Mouse (Mus musculus) thymus, adult 2 months (tissue): ENCODE measurements around the gene Vsig10l. TPM values are rescaled to one million over a fixed set of nuclear protein-coding genes. Genes with fewer than 3 reads are reported as not detected.

ENCODE experiments used
- DNase-seq: peaks from one replicate; pipeline ENCODE4 v3.0.0; 2021
- H3K27ac ChIP-seq: fragments of 200-500 bp; 2 replicates; pipeline ENCODE4 v1.5.1; 2012; ENCODE audit warnings: low read length, control low read depth; ENCODE audit not compliant: control insufficient read depth, insufficient read depth
- H3K27me3 ChIP-seq: fragments of 200-500 bp; 2 replicates; pipeline ENCODE4 v1.6.1; 2012; ENCODE audit warnings: mild to moderate bottlenecking, low read length, moderate library complexity, mixed read lengths; ENCODE audit not compliant: control insufficient read depth, insufficient read depth
- H3K36me3 ChIP-seq: fragments of 200-500 bp; 2 replicates; pipeline ENCODE4 v1.6.1; 2012; ENCODE audit warnings: mild to moderate bottlenecking, low read length, moderate library complexity; ENCODE audit not compliant: control insufficient read depth, insufficient read depth
- H3K4me1 ChIP-seq: fragments of 200-500 bp; replicated peaks from 2 replicates; pipeline ENCODE4 v1.6.1; 2012; ENCODE audit warnings: low read length; ENCODE audit not compliant: control insufficient read depth, insufficient read depth
- H3K4me3 ChIP-seq: fragments of 200-500 bp; 2 replicates; pipeline ENCODE4 v1.5.1; 2012; ENCODE audit warnings: mild to moderate bottlenecking, low read length, control low read depth, moderate library complexity; ENCODE audit not compliant: control insufficient read depth, insufficient read depth
- CTCF ChIP-seq: fragments of 200-500 bp; IDR thresholded peaks from 2 replicates; pipeline ENCODE4 v1.5.1; 2012; ENCODE audit warnings: mild to moderate bottlenecking, control low read depth, low read length, moderate library complexity, borderline replicate concordance; ENCODE audit not compliant: control insufficient read depth, poor library complexity, insufficient read depth; ENCODE audit errors: extremely low read depth
- POLR2A ChIP-seq: fragments of 200-500 bp; IDR thresholded peaks from 2 replicates; pipeline ENCODE4 v1.6.1; 2012; ENCODE audit warnings: mild to moderate bottlenecking, low read length, control low read depth, moderate library complexity; ENCODE audit not compliant: control insufficient read depth, poor library complexity, insufficient read depth; ENCODE audit errors: extremely low read depth
- WGBS: fragments of 180-500 bp; shearing (Covaris S2); methylation state at CpG from one replicate; pipeline ENCODE4 v1.1.7; 2018; 5-methylcytosine and 5-hydroxymethylcytosine counted together
- polyA plus RNA-seq: library from polyadenylated mRNA; depleted of rRNA; stranded (reverse); fragments of >200 nt; gene quantifications from 2 replicates; pipeline ENCODE4 v1.2.3, GENCODE M21; 2012

Vsig10l gene
- polyA plus RNA-seq, 1 experiment: 2.7 TPM

GRCm38 (mm10) chr7:43452609-43453008 lies 10.3 kb upstream of the Vsig10l start:
- Histone ChIP-seq H3K27ac (no peak overlapping the region), H3K4me1 (no peaks in the 10 kb centered on the region), H3K36me3 (no peaks in the 10 kb centered on the region), H3K27me3 (no peaks in the 10 kb centered on the region), H3K4me3 (no peak overlapping the region)
- WGBS: 21% methylated on average over 4 of the region's 4 CpGs
- peak; percentile 32 for DNase-seq
- TF ChIP-seq CTCF (no peak), POLR2A (no peak)

- Histone ChIP-seq H3K27ac (no peak overlapping the region), H3K4me3 (no peak overlapping the region), H3K27me3 (no peaks in the 10 kb centered on the region), H3K36me3 (no peaks in the 10 kb centered on the region), H3K4me1 (no peaks in the 10 kb centered on the region)
- WGBS: 86% methylated on average over 14 of the region's 14 CpGs
- DNase-seq: no peak
- TF ChIP-seq CTCF (no peak), POLR2A (no peak)
These were observed 9.2 kb upstream of the Vsig10l start for GRCm38 (mm10) chr7:43453599-43454355.

DNA sequence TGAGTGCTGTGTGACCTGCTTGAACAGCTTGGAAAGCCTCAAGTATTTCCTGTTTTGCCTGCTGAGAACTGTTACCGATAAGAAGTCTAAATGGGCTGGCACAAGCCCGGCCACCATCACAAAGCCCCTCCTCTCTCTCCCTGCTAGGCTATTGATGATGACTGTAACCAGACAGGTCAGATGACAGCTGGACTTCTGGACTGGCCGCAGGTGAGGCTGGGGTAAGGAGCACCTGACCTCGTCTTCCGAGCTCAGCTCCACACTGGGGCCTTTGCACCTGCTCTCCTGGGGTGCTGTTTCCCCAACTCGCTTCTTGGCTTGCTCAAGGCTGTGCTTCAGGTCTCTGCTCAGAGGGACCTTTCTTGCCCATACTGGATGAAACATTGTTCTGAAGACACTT lies 8.6 kb upstream of the Vsig10l start:
- H3K4me1 ChIP-seq: no peaks in the 10 kb centered on the region
- DNase-seq: no peak
- TF ChIP-seq POLR2A: no peak
- TF ChIP-seq CTCF: no peak
- WGBS: 89% methylated on average over 6 of the region's 6 CpGs
- no peaks in the 10 kb centered on the region for H3K27me3 ChIP-seq
- H3K4me3 ChIP-seq: no peak overlapping the region
- H3K36me3 ChIP-seq: no peaks in the 10 kb centered on the region
- no peak overlapping the region for H3K27ac ChIP-seq

GRCm38 (mm10) chr7:43463976-43464375 lies 1.0 kb downstream of the Vsig10l start:
- 93% methylated on average over 7 of the region's 7 CpGs for WGBS
- Histone ChIP-seq H3K27ac (no peak overlapping the region), H3K36me3 (no peaks in the 10 kb centered on the region), H3K4me3 (no peak overlapping the region), H3K4me1 (peaks cover 19% of the 10 kb centered on the region), H3K27me3 (no peaks in the 10 kb centered on the region; the same call in 1 of the 2 replicates)
- DNase-seq: no peak
- TF ChIP-seq POLR2A: no peak
- TF ChIP-seq CTCF: no peak

- DNase-seq: no peak
- TF ChIP-seq CTCF (no peak), POLR2A (no peak)
- Histone ChIP-seq H3K27ac (no peak overlapping the region), H3K4me1 (peaks cover 19% of the 10 kb centered on the region), H3K4me3 (peak overlapping the region; percentile 43), H3K27me3 (no peaks in the 10 kb centered on the region; the same call in 1 of the 2 replicates), H3K36me3 (no peaks in the 10 kb centered on the region)
- 11% methylated on average over 35 of the region's 35 CpGs for WGBS
These were observed 2.0 kb downstream of the Vsig10l start for GRCm38 (mm10) chr7:43464864-43465343.

DNA sequence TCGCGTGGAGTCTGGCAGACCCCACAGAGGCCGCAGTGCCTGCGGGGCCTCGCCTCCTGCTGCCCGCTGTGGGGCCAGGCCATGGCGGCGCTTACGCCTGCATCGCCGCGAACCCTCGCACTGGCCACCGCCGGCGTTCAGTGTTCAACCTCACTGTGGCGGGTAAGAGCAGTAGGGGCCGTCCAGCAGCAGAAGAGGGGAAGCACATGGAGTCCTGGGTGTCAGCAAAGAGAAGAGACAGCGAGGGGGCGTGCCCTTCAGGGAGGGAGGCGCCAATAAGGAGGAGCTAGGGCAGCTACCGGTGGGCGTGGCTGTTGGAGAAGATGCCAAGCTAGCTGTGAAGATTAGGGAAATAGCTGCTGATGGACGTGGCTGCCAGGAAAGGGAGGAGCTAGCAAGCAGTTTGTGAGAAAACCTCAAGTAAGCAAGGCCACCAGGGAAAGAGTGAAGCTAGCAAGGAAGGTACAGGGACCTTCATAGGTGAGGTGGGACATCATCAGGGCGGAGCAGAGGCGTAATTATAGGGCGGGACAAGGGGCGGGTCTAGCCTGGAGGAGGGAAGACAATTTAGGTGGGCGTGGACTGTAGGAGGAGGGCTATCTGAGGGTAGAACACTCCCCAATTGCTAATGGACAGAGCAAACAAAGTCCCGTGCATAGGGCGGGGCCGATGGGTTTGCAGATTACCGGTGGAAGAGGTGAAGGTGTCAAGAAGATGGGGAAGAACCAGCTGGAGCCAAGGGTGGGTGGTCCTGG lies 2.6 kb downstream of the Vsig10l start:
- no peaks in the 10 kb centered on the region; the same call in 1 of the 2 replicates for H3K27me3 ChIP-seq
- TF ChIP-seq POLR2A (no peak), CTCF (0 out of 2 replicates have a peak, but pooled peaks have one; percentile 55)
- DNase-seq: peak; percentile 76
- peaks cover 19% of the 10 kb centered on the region for H3K4me1 ChIP-seq
- whole genome bisulfite sequencing: under 1% methylated on average over 33 of the region's 33 CpGs
- H3K4me3 ChIP-seq: peak overlapping the region; percentile 43
- no peak overlapping the region for H3K27ac ChIP-seq
- no peaks in the 10 kb centered on the region for H3K36me3 ChIP-seq
